Mouse (Mus musculus) C3H10T1/2 (cell line): ENCODE measurements around the gene Gm20075. TPM values are rescaled to one million over a fixed set of nuclear protein-coding genes. Genes with fewer than 3 reads are reported as not detected.

Experiments
- polyA plus RNA-seq, 2 experiments: library from polyadenylated mRNA; unstranded; fragments of >200 nt; fragmentation: generic; extraction: Trizol; gene quantifications; one replicate each; pipeline ENCODE4 v1.2.1; 2012; ENCODE audit warnings: missing spikeins in 2 of 2

The Gm20075 gene
- polyA plus RNA-seq = 1 to 10 TPM; 1.5 to 8.9 TPM

GRCm38 (mm10) chr13:96081276-96081675 is at the start of gene Gm20075:
Gene Gm20075 (minus strand): TSS chr13:96081376.

GRCm38 (mm10) chr13:96081754-96082153 is 578 bp upstream of the Gm20075 start, which contains the start of gene Gm17190:
Gene Gm17190 (plus strand): TSS chr13:96082054.

Other genes with a start within 250 kb of the Gm20075 start
- gene Iqgap2, start 189.5 kb downstream of the Gm20075 start, polyA plus RNA-seq = under 1 TPM in 1 of 2 experiments, not detected in 1; 0.05 TPM
- gene Gm17190, start 678 bp upstream of the Gm20075 start, polyA plus RNA-seq = not detected
- under 1 TPM; 0.02 to 0.07 TPM for gene Sv2c, start 51.2 kb upstream of the Gm20075 start, polyA plus RNA-seq